Mouse (Mus musculus): ENCODE measurements at regions not wholly inside any gene's neighbourhood (a gene's known extent, or its start where the extent isn't known, plus 50 kb on each side); places are given as distances from the start of the nearest gene placed in this dataset.

- Histone ChIP-seq H3K27ac (ENCODE audit: low read length) (no peak overlapping the region), H3K4me2 (ENCODE audit: low read depth, low read length) (no peak overlapping the region), H3K9ac (ENCODE audit: low read length) (no peak overlapping the region), H3K27me3 (ENCODE audit: control insufficient read depth, insufficient read depth, low read depth, low read length) (no peaks in the 10 kb centered on the region), H3K4me1 (replicated peaks; ENCODE audit: control insufficient read depth, insufficient read depth, low read length) (no peaks in the 10 kb centered on the region), H3K9me3 (ENCODE audit: control insufficient read depth, low read length) (no peaks in the 10 kb centered on the region), H3K4me3 (ENCODE audit: low read length) (no peak overlapping the region), H3K36me3 (ENCODE audit: control insufficient read depth, insufficient read depth, low read length) (no peaks in the 10 kb centered on the region)
- 74% methylated on average over 5 of the region's 5 CpGs for WGBS
- ATAC-seq (ENCODE audit: low read depth), result no peak
Measured at GRCm38 (mm10) chr11:38443291-38443690, 1207.5 kb upstream of the Tenm2 start.

- 33% methylated on average over 1 of the region's 1 CpGs for WGBS
- Histone ChIP-seq H3K27ac (ENCODE audit: low read length) (no peak overlapping the region), H3K27me3 (ENCODE audit: control insufficient read depth, insufficient read depth, low read depth, low read length) (no peaks in the 10 kb centered on the region), H3K4me2 (ENCODE audit: low read depth, low read length) (no peak overlapping the region), H3K4me1 (replicated peaks; ENCODE audit: control insufficient read depth, insufficient read depth, low read length) (no peaks in the 10 kb centered on the region), H3K9ac (ENCODE audit: low read length) (no peak overlapping the region), H3K36me3 (ENCODE audit: control insufficient read depth, insufficient read depth, low read length) (no peaks in the 10 kb centered on the region), H3K9me3 (ENCODE audit: control insufficient read depth, low read length) (no peaks in the 10 kb centered on the region), H3K4me3 (ENCODE audit: low read length) (no peak overlapping the region)
- no peak for ATAC-seq (ENCODE audit: low read depth)
Measured at GRCm38 (mm10) chr11:38410302-38410701, 1174.5 kb upstream of the Tenm2 start.

DNA sequence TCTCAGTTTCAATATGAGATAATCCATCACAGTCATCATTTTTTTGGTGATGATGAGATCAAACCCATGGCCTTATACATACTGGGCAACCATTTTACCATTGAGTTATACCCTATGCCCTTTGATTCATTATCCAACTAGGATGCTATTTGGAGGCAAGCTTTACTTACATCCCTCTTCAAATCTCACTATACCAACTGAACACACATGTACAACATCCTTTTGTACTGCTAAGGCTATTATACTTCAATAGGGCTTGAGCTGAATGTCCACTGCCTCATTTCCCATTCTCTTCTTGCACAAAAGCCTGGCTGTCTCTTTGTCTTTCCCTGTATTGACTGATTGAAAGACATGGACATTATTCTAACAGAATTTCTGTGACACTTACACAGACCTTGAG, 1162.0 kb upstream of the Tenm2 start:
- H3K9me3 ChIP-seq (ENCODE audit: control insufficient read depth, low read length), result no peaks in the 10 kb centered on the region
- H3K9ac ChIP-seq (ENCODE audit: low read length), result no peak overlapping the region
- no peaks in the 10 kb centered on the region for H3K4me1 ChIP-seq (replicated peaks; ENCODE audit: control insufficient read depth, insufficient read depth, low read length)
- H3K36me3 ChIP-seq (ENCODE audit: control insufficient read depth, insufficient read depth, low read length), result no peaks in the 10 kb centered on the region
- no peaks in the 10 kb centered on the region for H3K27me3 ChIP-seq (ENCODE audit: control insufficient read depth, insufficient read depth, low read depth, low read length)
- H3K4me2 ChIP-seq (ENCODE audit: low read depth, low read length), result no peak overlapping the region
- no peak overlapping the region for H3K27ac ChIP-seq (ENCODE audit: low read length)
- ATAC-seq (ENCODE audit: low read depth), result no peak
- H3K4me3 ChIP-seq (ENCODE audit: low read length), result no peak overlapping the region

DNA sequence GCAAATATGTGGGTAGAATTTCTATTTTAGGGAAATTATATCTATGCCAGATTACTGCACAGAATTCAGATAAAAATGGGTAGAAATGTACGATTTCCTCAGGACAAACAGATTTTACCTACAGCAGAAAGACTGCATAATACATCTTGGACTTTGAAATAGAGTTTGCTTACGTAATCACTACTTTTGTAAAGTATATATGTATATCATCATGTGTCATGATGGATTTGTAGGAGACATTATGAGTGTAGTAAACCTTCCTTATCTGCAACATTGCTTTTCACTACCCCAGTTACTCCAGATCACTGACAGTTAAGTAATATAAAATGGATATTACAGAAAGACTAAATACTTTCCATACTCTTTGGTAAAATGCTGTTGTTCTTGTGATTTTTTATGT, 1151.2 kb upstream of the Tenm2 start:
- H3K36me3 ChIP-seq (ENCODE audit: control insufficient read depth, insufficient read depth, low read length), result no peaks in the 10 kb centered on the region
- H3K9ac ChIP-seq (ENCODE audit: low read length), result no peak overlapping the region
- H3K9me3 ChIP-seq (ENCODE audit: control insufficient read depth, low read length), result no peaks in the 10 kb centered on the region
- no peak overlapping the region for H3K4me3 ChIP-seq (ENCODE audit: low read length)
- 65% methylated on average over 2 of the region's 2 CpGs for WGBS
- H3K4me1 ChIP-seq (replicated peaks; ENCODE audit: control insufficient read depth, insufficient read depth, low read length), result no peaks in the 10 kb centered on the region
- ATAC-seq (ENCODE audit: low read depth), result no peak
- H3K27me3 ChIP-seq (ENCODE audit: control insufficient read depth, insufficient read depth, low read depth, low read length), result no peaks in the 10 kb centered on the region
- no peak overlapping the region for H3K27ac ChIP-seq (ENCODE audit: low read length)
- no peak overlapping the region for H3K4me2 ChIP-seq (ENCODE audit: low read depth, low read length)

DNA sequence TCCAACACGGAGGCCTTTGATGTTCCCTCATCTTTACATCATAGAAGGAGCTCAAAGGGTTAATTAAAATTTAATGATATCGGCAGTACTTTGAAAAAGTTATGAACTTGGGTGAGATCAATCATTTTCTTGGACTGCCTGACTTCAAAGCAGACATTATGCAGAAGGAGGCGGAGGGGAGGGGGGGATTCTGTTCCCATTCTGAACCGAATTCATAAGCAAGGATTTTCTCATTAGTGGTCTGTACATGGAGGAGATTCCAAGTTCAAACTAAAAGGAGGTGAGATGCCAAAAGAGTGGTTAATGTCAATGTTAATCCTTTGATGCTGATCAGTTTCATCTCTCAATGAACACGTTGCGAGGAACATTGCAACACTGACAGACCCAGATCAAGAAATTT, 1110.7 kb upstream of the Tenm2 start:
- Histone ChIP-seq H3K27me3 (ENCODE audit: control insufficient read depth, insufficient read depth, low read depth, low read length) (no peaks in the 10 kb centered on the region), H3K4me3 (ENCODE audit: low read length) (no peak overlapping the region), H3K27ac (ENCODE audit: low read length) (no peak overlapping the region), H3K4me2 (ENCODE audit: low read depth, low read length) (no peak overlapping the region), H3K4me1 (replicated peaks; ENCODE audit: control insufficient read depth, insufficient read depth, low read length) (no peaks in the 10 kb centered on the region), H3K9ac (ENCODE audit: low read length) (no peak overlapping the region), H3K9me3 (ENCODE audit: control insufficient read depth, low read length) (no peaks in the 10 kb centered on the region), H3K36me3 (ENCODE audit: control insufficient read depth, insufficient read depth, low read length) (no peaks in the 10 kb centered on the region)
- no peak for ATAC-seq (ENCODE audit: low read depth)
- 65% methylated on average over 6 of the region's 6 CpGs for WGBS

DNA sequence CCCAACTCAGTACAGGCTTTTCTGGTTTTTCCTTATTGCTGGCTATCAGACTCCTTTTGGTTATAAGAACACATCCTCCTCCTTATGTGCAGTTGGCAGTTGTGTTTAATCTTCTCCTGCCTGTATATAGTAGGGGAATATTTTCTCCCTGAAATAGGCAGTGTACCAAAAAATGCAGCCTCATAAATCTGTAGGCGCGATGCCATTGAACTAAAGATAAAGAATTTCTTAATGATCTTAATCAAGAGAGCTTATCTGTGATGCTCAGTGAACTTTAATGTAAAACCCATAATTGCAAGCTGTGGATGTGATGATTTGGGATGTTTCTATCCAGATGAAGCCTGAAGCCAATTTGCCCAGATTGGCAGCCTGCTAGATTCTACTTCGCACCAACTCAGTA, 1099.6 kb upstream of the Tenm2 start:
- Histone ChIP-seq H3K4me2 (ENCODE audit: low read depth, low read length) (no peak overlapping the region), H3K9me3 (ENCODE audit: control insufficient read depth, low read length) (no peaks in the 10 kb centered on the region), H3K9ac (ENCODE audit: low read length) (no peak overlapping the region), H3K36me3 (ENCODE audit: control insufficient read depth, insufficient read depth, low read length) (no peaks in the 10 kb centered on the region), H3K27ac (ENCODE audit: low read length) (no peak overlapping the region), H3K27me3 (ENCODE audit: control insufficient read depth, insufficient read depth, low read depth, low read length) (no peaks in the 10 kb centered on the region), H3K4me3 (ENCODE audit: low read length) (no peak overlapping the region), H3K4me1 (replicated peaks; ENCODE audit: control insufficient read depth, insufficient read depth, low read length) (no peaks in the 10 kb centered on the region)
- WGBS, result 63% methylated on average over 3 of the region's 3 CpGs
- ATAC-seq (ENCODE audit: low read depth), result no peak

DNA sequence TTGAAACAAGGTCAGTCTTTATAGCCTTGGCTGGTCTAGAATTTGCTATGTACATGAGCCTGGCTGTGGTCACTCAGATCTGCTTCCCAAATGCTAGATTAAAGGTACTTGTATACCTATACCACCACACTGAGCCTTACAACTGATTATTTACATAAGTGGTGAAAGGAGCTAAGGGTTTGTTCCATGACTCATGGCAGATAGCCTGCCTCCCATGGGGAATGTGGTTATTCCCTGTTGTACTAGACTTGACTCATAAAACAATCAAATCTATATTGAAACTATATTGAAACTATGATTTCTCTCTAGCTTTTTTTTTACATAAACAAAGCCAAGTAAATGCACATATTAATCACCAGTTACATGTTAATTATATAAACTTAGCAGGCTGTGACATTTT, 1061.9 kb upstream of the Tenm2 start:
- Histone ChIP-seq H3K27me3 (ENCODE audit: control insufficient read depth, insufficient read depth, low read depth, low read length) (no peaks in the 10 kb centered on the region), H3K9ac (ENCODE audit: low read length) (no peak overlapping the region), H3K4me2 (ENCODE audit: low read depth, low read length) (no peak overlapping the region), H3K4me3 (ENCODE audit: low read length) (no peak overlapping the region), H3K4me1 (replicated peaks; ENCODE audit: control insufficient read depth, insufficient read depth, low read length) (no peaks in the 10 kb centered on the region), H3K27ac (ENCODE audit: low read length) (no peak overlapping the region), H3K9me3 (ENCODE audit: control insufficient read depth, low read length) (no peaks in the 10 kb centered on the region), H3K36me3 (ENCODE audit: control insufficient read depth, insufficient read depth, low read length) (no peaks in the 10 kb centered on the region)
- ATAC-seq (ENCODE audit: low read depth), result no peak

GRCm38 (mm10) chr11:38291289-38291688, 1055.5 kb upstream of the Tenm2 start:
- no peak for ATAC-seq (ENCODE audit: low read depth)
- 58% methylated on average over 3 of the region's 3 CpGs for whole genome bisulfite sequencing
- Histone ChIP-seq H3K9ac (ENCODE audit: low read length) (no peak overlapping the region), H3K9me3 (ENCODE audit: control insufficient read depth, low read length) (no peaks in the 10 kb centered on the region), H3K4me3 (ENCODE audit: low read length) (no peak overlapping the region), H3K4me2 (ENCODE audit: low read depth, low read length) (no peak overlapping the region), H3K27me3 (ENCODE audit: control insufficient read depth, insufficient read depth, low read depth, low read length) (no peaks in the 10 kb centered on the region), H3K4me1 (replicated peaks; ENCODE audit: control insufficient read depth, insufficient read depth, low read length) (no peaks in the 10 kb centered on the region), H3K36me3 (ENCODE audit: control insufficient read depth, insufficient read depth, low read length) (no peaks in the 10 kb centered on the region), H3K27ac (ENCODE audit: low read length) (no peak overlapping the region)

DNA sequence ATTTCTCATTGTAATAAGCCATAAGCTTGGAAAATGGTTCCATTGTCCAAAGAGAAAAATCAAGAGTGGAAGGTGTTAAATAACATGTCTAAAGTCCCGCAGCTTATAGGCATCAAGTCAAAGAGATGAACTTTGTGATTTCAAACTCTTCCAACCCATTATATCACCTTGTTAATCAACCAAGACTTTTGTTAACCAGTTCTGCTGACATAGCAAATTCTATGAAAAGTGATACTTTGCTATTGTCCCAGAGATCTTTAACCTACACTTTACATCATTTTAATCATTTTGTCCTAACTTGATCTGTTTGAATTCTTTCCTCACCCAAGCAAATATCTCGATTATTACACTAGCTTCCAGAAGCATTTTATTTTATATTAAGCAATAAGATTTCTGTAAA, 1045.2 kb upstream of the Tenm2 start:
- no peak overlapping the region for H3K4me2 ChIP-seq (ENCODE audit: low read depth, low read length)
- no peaks in the 10 kb centered on the region for H3K4me1 ChIP-seq (replicated peaks; ENCODE audit: control insufficient read depth, insufficient read depth, low read length)
- H3K4me3 ChIP-seq (ENCODE audit: low read length), result no peak overlapping the region
- 77% methylated on average over 2 of the region's 2 CpGs for WGBS
- H3K27ac ChIP-seq (ENCODE audit: low read length), result no peak overlapping the region
- H3K27me3 ChIP-seq (ENCODE audit: control insufficient read depth, insufficient read depth, low read depth, low read length), result no peaks in the 10 kb centered on the region
- H3K9ac ChIP-seq (ENCODE audit: low read length), result no peak overlapping the region
- no peak for ATAC-seq (ENCODE audit: low read depth)
- H3K36me3 ChIP-seq (ENCODE audit: control insufficient read depth, insufficient read depth, low read length), result no peaks in the 10 kb centered on the region
- H3K9me3 ChIP-seq (ENCODE audit: control insufficient read depth, low read length), result no peaks in the 10 kb centered on the region

Data from lung, embryonic 16.5 days (tissue).